Mouse (Mus musculus) embryonic facial prominence, embryonic 13.5 days (tissue): ENCODE measurements around the gene Mospd3. TPM values are rescaled to one million over a fixed set of nuclear protein-coding genes. Genes with fewer than 3 reads are reported as not detected.

ENCODE experiments used
- ATAC-seq: fragments of 200-750 bp; cut with Nextera tagmentation; 2 replicates; pipeline ENCODE4 v1.8.0; 2017; ENCODE audit warnings: low read depth; ENCODE audit not compliant: insufficient number of reproducible peaks, insufficient read depth, low FRiP score, low TSS enrichment
- H3K27ac ChIP-seq: fragments of 300-500 bp; sonication (generic); 2 replicates; pipeline ENCODE4 v1.5.1; 2015; ENCODE audit warnings: moderate library complexity, mild to moderate bottlenecking, inconsistent platforms
- H3K27me3 ChIP-seq: fragments of 300-500 bp; sonication (generic); 2 replicates; pipeline ENCODE4 v1.6.1; 2015; ENCODE audit warnings: mild to moderate bottlenecking, inconsistent platforms
- H3K36me3 ChIP-seq: fragments of 300-500 bp; sonication (generic); 2 replicates; pipeline ENCODE4 v1.6.1; 2015; ENCODE audit warnings: mild to moderate bottlenecking, inconsistent platforms
- H3K4me1 ChIP-seq: fragments of 300-500 bp; sonication (generic); 2 replicates; pipeline ENCODE4 v1.6.1; 2015; ENCODE audit warnings: inconsistent platforms
- H3K4me2 ChIP-seq: fragments of 300-500 bp; sonication (generic); 2 replicates; pipeline ENCODE4 v1.6.1; 2015; ENCODE audit warnings: moderate library complexity, mild to moderate bottlenecking, inconsistent platforms
- H3K4me3 ChIP-seq: fragments of 300-500 bp; sonication (generic); 2 replicates; pipeline ENCODE4 v1.5.1; 2015; ENCODE audit warnings: mild to moderate bottlenecking, inconsistent platforms
- H3K9ac ChIP-seq: fragments of 300-500 bp; sonication (generic); 2 replicates; pipeline ENCODE4 v1.6.1; 2015; ENCODE audit warnings: mild to moderate bottlenecking, inconsistent platforms
- H3K9me3 ChIP-seq: fragments of 300-500 bp; sonication (generic); 2 replicates; pipeline ENCODE4 v1.6.1; 2016; ENCODE audit warnings: inconsistent platforms
- WGBS: fragments of 180-500 bp; shearing (Covaris S2); methylation state at CpG from one replicate; pipeline ENCODE4 v1.1.7; 2015; ENCODE audit warnings: mixed read lengths; 5-methylcytosine and 5-hydroxymethylcytosine counted together
- polyA plus RNA-seq: library from polyadenylated mRNA; unstranded; fragments of >200 nt; fragmentation: Nextera tagmentation; extraction: Ambion mirVana; gene quantifications from 2 replicates; pipeline ENCODE4 v1.2.1, GENCODE M21; 2015

Gene Mospd3
- polyA plus RNA-seq, 1 experiment from 2014 or later: 33.3 TPM

DNA sequence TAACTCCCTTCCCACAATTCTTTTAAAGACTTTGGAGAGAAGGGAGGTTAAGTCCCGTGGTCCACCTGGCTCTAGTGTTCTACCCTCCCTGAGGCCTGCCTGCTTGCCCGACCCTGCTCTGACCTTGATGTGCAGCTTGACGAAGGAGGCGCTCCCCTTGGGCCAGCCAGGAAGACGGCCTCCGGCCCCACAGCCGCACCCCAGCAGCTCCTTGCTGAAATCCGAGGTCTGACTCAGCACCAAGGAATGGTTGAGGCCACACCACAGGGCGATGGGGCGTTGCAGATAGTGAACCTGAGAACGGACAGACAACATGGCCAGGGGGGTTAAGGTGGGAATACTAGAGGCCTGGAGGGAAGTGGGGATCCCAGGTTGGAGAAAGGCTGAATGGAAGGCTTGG is 12.7 kb upstream of the Mospd3 start, which contains the start of gene Pcolce:
TSS of gene Pcolce (minus strand) at position 235 of the 400 bp plus-strand sequence.
- no peak for ATAC-seq
- Histone ChIP-seq H3K4me2 (no peak within 1 kb of the TSS), H3K4me1 (peaks cover 53% of the 10 kb centered on the region), H3K27ac (peak within 1 kb of the TSS; percentile 99; the same call in 1 of the 2 replicates), H3K27me3 (no peaks in the 10 kb centered on the region), H3K9ac (peak within 1 kb of the TSS; percentile 21), H3K36me3 (no peaks in the 10 kb centered on the region), H3K9me3 (no peaks in the 10 kb centered on the region), H3K4me3 (no peak within 1 kb of the TSS)
- WGBS: 42% methylated on average over 11 of the region's 11 CpGs

DNA sequence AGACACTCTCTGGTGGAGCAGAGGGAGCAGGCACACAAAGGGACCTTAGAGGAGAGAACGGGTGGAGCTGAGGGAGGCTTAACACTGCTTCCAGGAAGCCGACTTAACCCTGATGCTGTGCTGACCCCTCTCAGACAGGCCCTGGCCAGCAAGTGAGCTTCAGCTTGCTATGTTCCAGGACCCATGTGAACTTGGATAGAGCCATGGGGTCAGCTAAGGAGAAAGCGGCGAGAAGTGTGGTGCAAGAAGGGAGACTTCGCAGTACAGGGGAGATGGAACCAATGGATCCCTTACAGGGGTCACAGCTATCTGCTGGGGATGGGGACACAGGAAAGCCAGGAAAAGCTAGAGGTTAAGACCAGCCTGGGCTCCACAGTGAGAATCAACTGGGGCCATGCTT is 12.2 kb upstream of the Mospd3 start:
- peak overlapping the region; percentile 21; the same call in 1 of the 2 replicates for H3K9ac ChIP-seq
- H3K27me3 ChIP-seq: no peaks in the 10 kb centered on the region
- ATAC-seq: no peak
- H3K4me2 ChIP-seq: no peak overlapping the region
- H3K4me3 ChIP-seq: no peak overlapping the region
- WGBS: 64% methylated on average over 5 of the region's 5 CpGs
- H3K27ac ChIP-seq: peak overlapping the region; percentile 99; the same call in 1 of the 2 replicates
- no peaks in the 10 kb centered on the region for H3K36me3 ChIP-seq
- H3K9me3 ChIP-seq: no peaks in the 10 kb centered on the region
- peaks cover 57% of the 10 kb centered on the region for H3K4me1 ChIP-seq

DNA sequence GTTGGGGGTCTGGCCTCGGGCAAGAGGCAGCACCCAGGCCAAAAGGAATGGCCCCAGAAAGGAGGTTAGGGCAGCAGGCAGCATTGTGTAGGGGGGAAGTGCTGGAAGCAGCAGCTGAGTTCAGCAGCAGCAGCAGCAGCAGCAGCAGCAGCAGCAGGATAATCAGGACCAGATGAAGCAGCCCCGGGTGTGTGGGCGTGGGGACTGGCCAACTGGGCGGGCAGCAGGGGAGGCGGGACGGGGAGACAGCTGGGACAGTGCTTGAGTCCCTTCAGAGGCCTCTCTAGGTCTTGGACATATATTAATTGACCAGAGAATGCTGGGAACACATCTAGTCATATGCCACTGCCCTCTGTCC is 10.4 kb upstream of the Mospd3 start:
- H3K36me3 ChIP-seq: peaks cover 18% of the 10 kb centered on the region
- 0% methylated on average over 6 of the region's 6 CpGs for WGBS
- peak overlapping the region; percentile 68 for H3K9ac ChIP-seq
- peak overlapping the region; percentile 43 for H3K4me3 ChIP-seq
- no peaks in the 10 kb centered on the region for H3K9me3 ChIP-seq
- peak overlapping the region; percentile 72 for H3K4me2 ChIP-seq
- ATAC-seq: peak; percentile 53
- H3K27ac ChIP-seq: peak overlapping the region; percentile 99
- peaks cover 64% of the 10 kb centered on the region for H3K4me1 ChIP-seq
- H3K27me3 ChIP-seq: no peaks in the 10 kb centered on the region

DNA sequence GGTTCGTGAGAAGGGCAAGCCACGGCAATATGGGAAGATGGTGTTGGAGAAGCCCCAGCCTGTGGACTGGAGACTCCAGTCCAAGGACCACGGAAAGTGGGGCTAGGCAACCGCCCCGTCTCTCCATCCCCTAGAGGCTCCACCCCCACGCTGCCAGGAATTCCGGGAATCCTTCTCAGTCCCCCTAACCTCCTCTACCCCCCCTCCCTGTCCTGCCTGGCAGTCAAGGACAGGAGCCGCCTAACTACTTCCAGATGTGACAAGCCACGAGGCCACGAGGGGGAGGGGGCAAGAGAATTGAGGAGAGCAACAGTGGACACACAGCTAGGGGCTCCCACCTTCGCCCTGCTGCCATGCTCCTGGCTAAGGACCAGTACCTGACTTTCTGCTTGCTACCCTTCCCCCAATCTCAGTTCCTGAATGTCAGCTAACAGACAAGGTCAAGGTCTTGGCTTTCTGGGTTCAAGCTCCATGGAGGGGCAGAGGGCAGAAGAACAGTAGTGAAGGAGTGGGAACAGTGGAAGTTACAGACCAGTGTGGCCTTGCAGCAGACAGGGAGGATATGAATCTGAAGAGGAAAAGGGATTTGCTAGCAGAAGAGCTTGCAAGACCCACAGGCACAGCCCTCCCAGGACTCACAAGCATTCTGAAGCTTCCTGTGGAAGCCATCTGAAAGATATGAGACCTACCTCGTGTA is 9.8 kb upstream of the Mospd3 start:
- Histone ChIP-seq H3K27me3 (no peaks in the 10 kb centered on the region), H3K4me3 (peak overlapping the region; percentile 43), H3K36me3 (peaks cover 24% of the 10 kb centered on the region), H3K4me1 (peaks cover 64% of the 10 kb centered on the region), H3K9me3 (no peaks in the 10 kb centered on the region), H3K9ac (peak overlapping the region; percentile 68), H3K4me2 (peak overlapping the region; percentile 72), H3K27ac (peak overlapping the region; percentile 99)
- WGBS: 3% methylated on average over 12 of the region's 12 CpGs
- peak; percentile 56; the same call in 1 of the 2 replicates for ATAC-seq

DNA sequence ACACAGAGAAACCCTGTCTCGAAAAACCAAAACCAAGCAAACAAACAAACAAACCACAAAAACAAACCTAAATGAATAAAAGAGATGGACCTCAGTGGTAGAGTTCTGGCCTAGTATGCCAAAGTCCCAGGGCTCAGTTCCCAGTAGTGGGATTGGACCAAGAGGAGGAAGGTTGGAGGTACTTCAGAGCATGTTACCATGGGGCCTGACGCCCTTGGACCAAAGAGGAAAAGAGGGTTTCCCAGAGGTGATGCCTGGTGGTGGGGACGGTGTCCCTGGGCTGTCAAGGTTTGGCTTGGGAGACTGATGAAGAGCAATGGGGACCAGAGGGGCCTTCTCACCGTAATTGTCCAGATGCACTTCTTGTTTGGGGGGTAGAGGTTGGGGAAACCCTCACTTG is 9.2 kb upstream of the Mospd3 start:
- peak overlapping the region; percentile 43 for H3K4me3 ChIP-seq
- peak overlapping the region; percentile 99 for H3K27ac ChIP-seq
- H3K4me1 ChIP-seq: peaks cover 64% of the 10 kb centered on the region
- WGBS: 39% methylated on average over 4 of the region's 4 CpGs
- peaks cover 30% of the 10 kb centered on the region for H3K36me3 ChIP-seq
- no peak for ATAC-seq
- no peaks in the 10 kb centered on the region for H3K27me3 ChIP-seq
- H3K9ac ChIP-seq: peak overlapping the region; percentile 68
- peak overlapping the region; percentile 72 for H3K4me2 ChIP-seq
- no peaks in the 10 kb centered on the region for H3K9me3 ChIP-seq

DNA sequence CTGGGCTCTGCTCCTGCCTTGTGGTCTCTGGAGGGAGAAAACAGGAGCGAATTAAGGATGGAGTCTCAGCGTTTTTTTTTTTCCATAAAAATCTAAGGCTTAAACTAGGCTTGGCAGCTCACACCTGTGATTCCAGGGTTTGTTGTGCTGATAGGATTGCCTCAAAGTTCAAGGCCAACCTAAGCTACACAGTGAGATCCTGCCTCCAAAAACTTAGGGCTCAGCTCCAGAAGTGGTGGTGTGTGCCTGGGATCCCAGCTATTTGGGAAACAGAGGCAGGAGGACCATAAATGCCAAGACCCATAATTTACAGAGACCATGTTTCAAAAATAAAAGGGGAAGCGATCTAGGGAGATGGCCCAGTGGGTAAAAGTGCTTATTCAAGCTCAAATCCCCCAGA is 8.4 kb upstream of the Mospd3 start:
- Histone ChIP-seq H3K4me2 (peak overlapping the region; percentile 72), H3K9ac (peak overlapping the region; percentile 70; the same call in 1 of the 2 replicates), H3K27ac (peak overlapping the region; percentile 99), H3K36me3 (peaks cover 34% of the 10 kb centered on the region), H3K4me3 (peak overlapping the region; percentile 43), H3K4me1 (peaks cover 64% of the 10 kb centered on the region), H3K9me3 (no peaks in the 10 kb centered on the region), H3K27me3 (no peaks in the 10 kb centered on the region)
- 45% methylated on average over 3 of the region's 3 CpGs for WGBS
- ATAC-seq: no peak

DNA sequence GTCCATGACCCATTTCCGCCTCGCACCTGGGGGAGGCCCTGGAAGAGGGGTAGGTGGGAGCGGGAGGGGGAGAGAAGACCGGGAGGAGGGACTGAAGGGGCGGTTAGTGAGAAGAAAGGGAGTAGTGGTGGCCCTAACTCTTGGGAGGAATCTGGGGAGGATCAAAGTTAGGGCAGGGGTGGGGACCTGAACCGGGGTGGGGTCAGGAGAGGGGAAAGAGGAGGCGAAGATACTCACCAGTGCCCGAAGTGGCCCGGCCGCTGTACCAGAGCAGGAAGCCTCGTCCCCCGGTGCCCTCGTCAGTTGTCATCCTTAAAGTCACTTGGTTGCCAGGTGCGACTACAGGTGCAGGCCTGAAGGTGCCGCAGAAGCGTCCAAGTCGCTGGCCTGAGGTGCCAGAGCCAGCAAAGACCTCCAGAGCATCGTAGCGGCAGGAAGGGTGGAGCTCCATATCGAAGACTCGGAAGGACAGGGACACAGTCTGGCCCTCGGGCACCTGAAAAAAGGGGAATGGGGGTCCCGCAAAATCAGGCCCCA is 7.9 kb upstream of the Mospd3 start:
- Histone ChIP-seq H3K4me1 (peaks cover 68% of the 10 kb centered on the region), H3K4me2 (peak overlapping the region; percentile 72)
- 14% methylated on average over 23 of the region's 23 CpGs for WGBS

DNA sequence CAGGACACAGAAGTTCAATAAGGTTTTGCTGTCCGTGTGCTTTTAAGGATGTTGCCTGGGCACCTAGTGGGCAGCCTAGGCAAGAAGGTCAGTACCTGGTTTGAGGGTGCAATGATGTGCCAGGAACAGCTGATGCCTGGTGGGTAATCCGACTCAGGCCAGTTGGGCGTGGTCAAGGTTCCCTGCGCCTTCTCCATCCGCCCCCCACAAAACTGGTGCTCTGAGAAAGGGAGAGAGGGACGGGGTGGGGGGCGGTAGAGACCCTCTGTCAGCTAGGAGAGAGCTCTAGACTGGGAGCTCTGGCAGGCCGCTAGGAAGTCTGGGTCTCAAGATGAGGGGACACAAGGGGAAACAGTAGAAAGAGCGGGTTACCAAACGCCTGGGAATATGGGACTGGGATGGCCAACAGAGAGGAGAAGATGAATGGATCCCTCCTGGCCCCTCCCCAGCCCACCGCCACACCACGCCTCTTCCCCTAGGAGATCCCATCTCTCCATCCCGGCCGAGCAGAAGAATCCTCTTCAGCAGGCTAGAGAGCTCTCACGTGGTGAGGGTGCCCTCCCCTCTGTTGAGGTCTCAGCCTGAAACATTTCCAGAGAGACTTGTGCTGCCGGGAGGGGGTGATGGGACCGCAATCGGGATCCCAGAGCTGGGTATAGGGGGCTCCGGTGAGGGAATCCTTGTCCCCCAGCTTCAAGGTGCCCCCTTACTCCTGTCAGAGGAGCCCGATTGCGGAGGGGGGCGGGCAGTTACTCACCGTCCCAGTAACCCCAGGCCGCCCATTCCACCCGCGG is 7.2 kb upstream of the Mospd3 start:
- 17% methylated on average over 26 of the region's 26 CpGs for WGBS
- Histone ChIP-seq H3K27ac (peak overlapping the region; percentile 13; the same call in 1 of the 2 replicates), H3K4me1 (peaks cover 66% of the 10 kb centered on the region), H3K36me3 (peaks cover 40% of the 10 kb centered on the region), H3K9ac (peak overlapping the region; percentile 70), H3K9me3 (no peaks in the 10 kb centered on the region), H3K27me3 (no peaks in the 10 kb centered on the region), H3K4me2 (peak overlapping the region; percentile 72), H3K4me3 (peak overlapping the region; percentile 43)
- no peak for ATAC-seq

More for the DNA sequence above, 7.9 kb upstream of the Mospd3 start:
- Histone ChIP-seq H3K36me3 (peaks cover 40% of the 10 kb centered on the region), H3K4me3 (peak overlapping the region; percentile 43), H3K27me3 (no peaks in the 10 kb centered on the region), H3K9ac (peak overlapping the region; percentile 70), H3K27ac (peak overlapping the region; percentile 99), H3K9me3 (no peaks in the 10 kb centered on the region)
- ATAC-seq: no peak

DNA sequence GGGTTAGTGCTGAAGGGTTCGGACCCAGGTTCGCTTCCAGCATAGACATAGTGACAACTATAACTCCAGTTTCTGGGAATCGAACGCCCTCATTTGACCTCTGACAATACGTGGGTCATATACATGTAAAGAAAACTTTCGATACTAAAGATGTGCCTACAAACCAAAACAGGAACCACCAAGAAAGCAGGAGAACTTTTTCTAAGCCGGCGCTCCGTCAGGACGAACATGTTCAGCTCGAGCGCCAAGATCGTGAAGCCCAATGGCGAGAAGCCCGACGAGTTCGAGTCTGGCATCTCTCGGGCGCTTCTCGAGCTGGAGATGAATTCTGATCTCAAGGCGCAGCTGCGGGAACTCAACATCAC is 489 bp upstream of the Mospd3 start:
- Histone ChIP-seq H3K4me3 (peak overlapping the region; percentile 75), H3K36me3 (peaks cover 40% of the 10 kb centered on the region), H3K27me3 (no peaks in the 10 kb centered on the region), H3K27ac (peak overlapping the region; percentile 86; the same call in 1 of the 2 replicates), H3K9me3 (no peaks in the 10 kb centered on the region), H3K4me1 (peaks cover 33% of the 10 kb centered on the region), H3K4me2 (peak overlapping the region; percentile 97), H3K9ac (peak overlapping the region; percentile 69)
- under 1% methylated on average over 22 of the region's 22 CpGs for WGBS
- ATAC-seq: no peak

DNA sequence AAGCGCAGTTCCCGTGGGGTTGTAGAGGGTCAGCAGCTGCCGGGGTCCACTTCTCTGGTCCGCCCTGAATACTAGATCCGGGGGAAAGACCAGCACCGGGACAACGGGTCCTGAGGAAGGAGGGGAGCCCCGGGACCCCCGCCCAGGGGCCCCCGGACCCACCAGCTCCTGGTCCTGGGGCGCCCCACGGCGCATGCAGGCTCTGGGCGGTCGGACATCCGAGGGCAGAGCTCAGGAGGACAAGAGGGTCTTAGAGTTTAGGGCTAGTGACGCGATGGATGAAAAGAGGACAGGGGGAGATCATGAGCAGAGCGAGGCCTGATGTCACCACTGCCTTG is 608 bp downstream of the Mospd3 start:
- Histone ChIP-seq H3K27ac (peak overlapping the region; percentile 86; the same call in 1 of the 2 replicates), H3K4me3 (peak overlapping the region; percentile 75), H3K27me3 (no peaks in the 10 kb centered on the region), H3K9ac (peak overlapping the region; percentile 88), H3K9me3 (no peaks in the 10 kb centered on the region), H3K4me2 (peak overlapping the region; percentile 97), H3K4me1 (peaks cover 33% of the 10 kb centered on the region), H3K36me3 (peaks cover 29% of the 10 kb centered on the region)
- 4% methylated on average over 19 of the region's 19 CpGs for WGBS
- no peak; the same call in 1 of the 2 replicates for ATAC-seq

DNA sequence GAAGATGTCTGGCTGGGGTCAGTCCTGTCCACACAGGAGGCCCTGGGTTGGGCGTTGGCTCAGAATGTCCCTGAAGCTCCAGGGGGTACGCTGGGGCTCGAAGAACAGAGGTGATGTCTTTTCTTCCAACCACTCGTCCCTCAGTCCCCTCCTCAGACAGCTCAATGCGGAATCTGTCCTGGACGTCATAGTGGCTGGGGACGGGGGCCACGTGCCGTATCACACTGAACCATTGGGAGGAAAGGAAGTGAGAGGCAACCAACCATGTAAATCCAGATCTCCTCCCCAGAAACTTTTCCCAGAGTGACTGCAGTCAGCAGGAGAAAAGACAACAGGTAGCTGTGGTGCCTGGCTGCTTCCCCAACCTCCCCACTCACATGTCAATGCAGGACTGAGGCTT is 1.3 kb downstream of the Mospd3 start:
- Histone ChIP-seq H3K4me1 (peaks cover 33% of the 10 kb centered on the region), H3K9ac (peak overlapping the region; percentile 88), H3K36me3 (peaks cover 25% of the 10 kb centered on the region), H3K27me3 (no peaks in the 10 kb centered on the region), H3K27ac (0 out of 2 replicates have a peak overlapping the region, but pooled peaks have one; percentile 86), H3K4me3 (peak overlapping the region; percentile 75), H3K9me3 (no peaks in the 10 kb centered on the region), H3K4me2 (peak overlapping the region; percentile 97)
- WGBS: 48% methylated on average over 9 of the region's 9 CpGs
- ATAC-seq: no peak
